Mouse (Mus musculus): ENCODE results near the gene Mbtps1. TPM values are rescaled to one million over a fixed set of nuclear protein-coding genes. Genes with fewer than 3 reads are reported as not detected.

The Mbtps1 gene
- polyA plus RNA-seq, 1 experiment, result 81.6 TPM

GRCm38 (mm10) chr8:119531973-119532372 lies 26.6 kb downstream of the Mbtps1 start:
- TF ChIP-seq POLR2A (IDR thresholded peaks at IDR 0.05; ENCODE audit: borderline replicate concordance, insufficient read depth, low read length) (no peak), CTCF (IDR thresholded peaks at IDR 0.05; ENCODE audit: borderline replicate concordance, insufficient read depth, low read depth, low read length) (no peak)
- WGBS, result 87% methylated on average over 9 of the region's 9 CpGs
- Histone ChIP-seq H3K27me3 (ENCODE audit: control insufficient read depth, insufficient read depth, low read length) (no peaks in the 10 kb centered on the region), H3K4me1 (ENCODE audit: control insufficient read depth, insufficient read depth, low read length) (no peaks in the 10 kb centered on the region), H3K4me3 (replicated peaks; ENCODE audit: insufficient read depth, low read depth, low read length) (no peak overlapping the region), H3K27ac (ENCODE audit: insufficient read depth, low read length) (no peak overlapping the region)
- no peak for DNase-seq

DNA sequence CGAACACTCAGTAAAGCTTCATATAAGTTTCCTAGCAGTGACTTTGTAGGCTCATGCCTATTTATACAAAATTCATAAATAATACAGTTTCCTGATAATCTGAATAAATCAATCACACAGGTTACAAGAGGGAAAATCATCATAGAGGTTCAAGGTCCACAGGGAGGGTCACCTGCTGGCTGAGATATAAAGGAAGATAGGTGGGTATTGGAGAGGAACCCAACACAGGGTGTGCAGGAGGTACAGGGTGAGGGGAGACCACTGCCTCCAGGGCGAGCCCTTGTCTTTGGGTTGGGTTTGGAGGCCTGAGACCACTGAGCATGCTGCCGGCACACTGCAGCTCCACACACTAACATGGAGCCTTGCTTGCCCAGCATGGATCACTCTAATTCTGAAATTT lies 27.1 kb downstream of the Mbtps1 start:
- Histone ChIP-seq H3K27me3 (ENCODE audit: control insufficient read depth, insufficient read depth, low read length) (no peaks in the 10 kb centered on the region), H3K4me1 (ENCODE audit: control insufficient read depth, insufficient read depth, low read length) (no peaks in the 10 kb centered on the region), H3K27ac (ENCODE audit: insufficient read depth, low read length) (no peak overlapping the region), H3K4me3 (replicated peaks; ENCODE audit: insufficient read depth, low read depth, low read length) (no peak overlapping the region)
- no peak for DNase-seq
- TF ChIP-seq POLR2A (IDR thresholded peaks at IDR 0.05; ENCODE audit: borderline replicate concordance, insufficient read depth, low read length), result no peak
- 93% methylated on average over 3 of the region's 3 CpGs for WGBS

- Histone ChIP-seq H3K27ac (ENCODE audit: insufficient read depth, low read length) (no peak overlapping the region), H3K4me3 (replicated peaks; ENCODE audit: insufficient read depth, low read depth, low read length) (no peak overlapping the region), H3K4me1 (ENCODE audit: control insufficient read depth, insufficient read depth, low read length) (no peaks in the 10 kb centered on the region), H3K27me3 (ENCODE audit: control insufficient read depth, insufficient read depth, low read length) (no peaks in the 10 kb centered on the region)
- TF ChIP-seq POLR2A (IDR thresholded peaks at IDR 0.05; ENCODE audit: borderline replicate concordance, insufficient read depth, low read length), result no peak
- TF ChIP-seq CTCF (IDR thresholded peaks at IDR 0.05; ENCODE audit: borderline replicate concordance, insufficient read depth, low read depth, low read length), result no peak
- 87% methylated on average over 6 of the region's 6 CpGs for WGBS
- no peak for DNase-seq
Measured at GRCm38 (mm10) chr8:119530937-119531336, 27.6 kb downstream of the Mbtps1 start.

DNA sequence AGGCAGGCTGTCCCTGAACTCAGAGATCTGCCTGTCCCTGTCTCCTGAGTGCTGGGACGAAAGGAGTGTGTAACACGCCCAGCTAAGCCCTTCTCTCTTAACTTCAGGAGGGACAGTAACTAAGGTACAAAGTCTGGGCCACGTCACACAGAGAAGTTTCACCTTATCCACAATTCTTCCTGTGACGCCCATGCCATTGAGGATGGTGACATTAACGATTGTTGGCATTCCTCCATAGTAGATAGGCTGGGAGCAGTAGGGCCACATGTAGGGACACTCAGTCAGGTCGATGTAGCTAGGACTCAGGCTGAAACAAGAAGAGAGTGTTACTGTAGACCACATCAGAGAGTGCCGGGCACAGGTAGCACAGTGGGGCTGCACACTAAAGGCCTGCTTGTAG lies 29.8 kb downstream of the Mbtps1 start:
- WGBS, result 91% methylated on average over 7 of the region's 7 CpGs
- Histone ChIP-seq H3K27ac (ENCODE audit: insufficient read depth, low read length) (no peak overlapping the region), H3K27me3 (ENCODE audit: control insufficient read depth, insufficient read depth, low read length) (no peaks in the 10 kb centered on the region), H3K4me3 (replicated peaks; ENCODE audit: insufficient read depth, low read depth, low read length) (no peak overlapping the region), H3K4me1 (ENCODE audit: control insufficient read depth, insufficient read depth, low read length) (no peaks in the 10 kb centered on the region)
- DNase-seq, result no peak
- TF ChIP-seq CTCF (IDR thresholded peaks at IDR 0.05; ENCODE audit: borderline replicate concordance, insufficient read depth, low read depth, low read length), result no peak
- no peak for TF ChIP-seq POLR2A (IDR thresholded peaks at IDR 0.05; ENCODE audit: borderline replicate concordance, insufficient read depth, low read length)

GRCm38 (mm10) chr8:119520102-119520501 lies 38.4 kb downstream of the Mbtps1 start:
- TF ChIP-seq POLR2A (IDR thresholded peaks at IDR 0.05; ENCODE audit: borderline replicate concordance, insufficient read depth, low read length), result no peak
- TF ChIP-seq CTCF (IDR thresholded peaks at IDR 0.05; ENCODE audit: borderline replicate concordance, insufficient read depth, low read depth, low read length), result peak; percentile 54; the same call in 1 of the 2 replicates
- 69% methylated on average over 7 of the region's 7 CpGs for WGBS
- Histone ChIP-seq H3K4me3 (replicated peaks; ENCODE audit: insufficient read depth, low read depth, low read length) (no peak overlapping the region), H3K27ac (ENCODE audit: insufficient read depth, low read length) (no peak overlapping the region), H3K4me1 (ENCODE audit: control insufficient read depth, insufficient read depth, low read length) (no peaks in the 10 kb centered on the region), H3K27me3 (ENCODE audit: control insufficient read depth, insufficient read depth, low read length) (no peaks in the 10 kb centered on the region)
- DNase-seq, result no peak

- no peak overlapping the region for H3K27ac ChIP-seq (ENCODE audit: insufficient read depth, low read length)
- no peak for TF ChIP-seq POLR2A (IDR thresholded peaks at IDR 0.05; ENCODE audit: borderline replicate concordance, insufficient read depth, low read length)
- TF ChIP-seq CTCF (IDR thresholded peaks at IDR 0.05; ENCODE audit: borderline replicate concordance, insufficient read depth, low read depth, low read length), result no peak
- DNase-seq, result no peak
- no peak overlapping the region for H3K4me3 ChIP-seq (replicated peaks; ENCODE audit: insufficient read depth, low read depth, low read length)
- H3K27me3 ChIP-seq (ENCODE audit: control insufficient read depth, insufficient read depth, low read length), result no peaks in the 10 kb centered on the region
- WGBS, result 25% methylated on average over 5 of the region's 5 CpGs
- H3K4me1 ChIP-seq (ENCODE audit: control insufficient read depth, insufficient read depth, low read length), result peaks cover 9% of the 10 kb centered on the region
Measured at GRCm38 (mm10) chr8:119516674-119517073, 41.9 kb downstream of the Mbtps1 start.

- no peaks in the 10 kb centered on the region for H3K27me3 ChIP-seq (ENCODE audit: control insufficient read depth, insufficient read depth, low read length)
- no peak for DNase-seq
- WGBS, result 74% methylated on average over 3 of the region's 3 CpGs
- no peak overlapping the region for H3K4me3 ChIP-seq (replicated peaks; ENCODE audit: insufficient read depth, low read depth, low read length)
- H3K4me1 ChIP-seq (ENCODE audit: control insufficient read depth, insufficient read depth, low read length), result peaks cover 10% of the 10 kb centered on the region
- no peak for TF ChIP-seq POLR2A (IDR thresholded peaks at IDR 0.05; ENCODE audit: borderline replicate concordance, insufficient read depth, low read length)
- no peak for TF ChIP-seq CTCF (IDR thresholded peaks at IDR 0.05; ENCODE audit: borderline replicate concordance, insufficient read depth, low read depth, low read length)
- H3K27ac ChIP-seq (ENCODE audit: insufficient read depth, low read length), result no peak overlapping the region
Measured at GRCm38 (mm10) chr8:119515767-119516166, 42.8 kb downstream of the Mbtps1 start.

GRCm38 (mm10) chr8:119514940-119515339 lies 43.6 kb downstream of the Mbtps1 start:
- peaks cover 14% of the 10 kb centered on the region for H3K4me1 ChIP-seq (ENCODE audit: control insufficient read depth, insufficient read depth, low read length)
- 73% methylated on average over 3 of the region's 3 CpGs for WGBS
- H3K4me3 ChIP-seq (replicated peaks; ENCODE audit: insufficient read depth, low read depth, low read length), result no peak overlapping the region
- DNase-seq, result no peak
- no peaks in the 10 kb centered on the region for H3K27me3 ChIP-seq (ENCODE audit: control insufficient read depth, insufficient read depth, low read length)
- H3K27ac ChIP-seq (ENCODE audit: insufficient read depth, low read length), result no peak overlapping the region
- no peak for TF ChIP-seq CTCF (IDR thresholded peaks at IDR 0.05; ENCODE audit: borderline replicate concordance, insufficient read depth, low read depth, low read length)
- no peak for TF ChIP-seq POLR2A (IDR thresholded peaks at IDR 0.05; ENCODE audit: borderline replicate concordance, insufficient read depth, low read length)
